Mouse (Mus musculus) lung, postnatal 0 days (tissue): ENCODE measurements around the gene Mcoln2. TPM values are rescaled to one million over a fixed set of nuclear protein-coding genes. Genes with fewer than 3 reads are reported as not detected.

Source experiments
- ATAC-seq: fragments of 200-750 bp; cut with Nextera tagmentation; 2 replicates; pipeline ENCODE4 v1.8.0; 2017; ENCODE audit warnings: moderate library complexity
- DNase-seq: peaks from one replicate; pipeline ENCODE4 v3.0.0-alpha.2; 2016; ENCODE audit warnings: low spot score
- H3K27ac ChIP-seq: fragments of 300-500 bp; sonication (generic); 2 replicates; pipeline ENCODE4 v1.5.1; 2014; ENCODE audit warnings: antibody characterized with exemption, mild to moderate bottlenecking, low read length, mixed read lengths
- H3K27me3 ChIP-seq: fragments of 300-500 bp; sonication (generic); replicated peaks from 2 replicates; pipeline ENCODE4 v1.6.1; 2014; ENCODE audit warnings: low read length, mixed read lengths; ENCODE audit not compliant: insufficient read depth
- H3K36me3 ChIP-seq: fragments of 300-500 bp; sonication (generic); 2 replicates; pipeline ENCODE4 v1.6.1; 2014; ENCODE audit warnings: low read length, mixed read lengths; ENCODE audit not compliant: insufficient read depth
- H3K4me1 ChIP-seq: fragments of 300-500 bp; sonication (generic); 2 replicates; pipeline ENCODE4 v1.6.1; 2014; ENCODE audit warnings: antibody characterized with exemption, low read depth, low read length, mixed read lengths; ENCODE audit not compliant: insufficient read depth
- H3K4me2 ChIP-seq: fragments of 300-500 bp; sonication (generic); replicated peaks from 2 replicates; pipeline ENCODE4 v1.6.1; 2014; ENCODE audit warnings: low read depth, mild to moderate bottlenecking, low read length, moderate library complexity, mixed read lengths
- H3K4me3 ChIP-seq: fragments of 300-500 bp; sonication (generic); 2 replicates; pipeline ENCODE4 v1.5.1; 2014; ENCODE audit warnings: low read depth, low read length
- H3K9ac ChIP-seq: fragments of 300-500 bp; sonication (generic); replicated peaks from 2 replicates; pipeline ENCODE4 v1.6.1; 2014; ENCODE audit warnings: low read depth, mild to moderate bottlenecking
- H3K9me3 ChIP-seq: fragments of 300-500 bp; sonication (generic); 2 replicates; pipeline ENCODE4 v1.6.1; 2016; ENCODE audit warnings: low read length, mixed read lengths
- CTCF ChIP-seq: IDR thresholded peaks from 2 replicates; pipeline ENCODE4 v1.5.1; 2016; ENCODE audit warnings: antibody characterized with exemption, mild to moderate bottlenecking
- EP300 ChIP-seq: IDR thresholded peaks from 2 replicates; pipeline ENCODE4 v1.6.1; 2016; ENCODE audit warnings: antibody characterized with exemption, mild to moderate bottlenecking, control low read depth
- WGBS: fragments of 180-500 bp; shearing (Covaris S2); extraction: QIAGEN DNeasy Blood & Tissue Kit; methylation state at CpG from one replicate; pipeline ENCODE4 v1.1.7; 2014; 5-methylcytosine and 5-hydroxymethylcytosine counted together
- polyA plus RNA-seq: library from polyadenylated mRNA; unstranded; fragments of >200 nt; fragmentation: Nextera tagmentation; extraction: Ambion mirVana; gene quantifications from 2 replicates; pipeline ENCODE4 v1.2.1, GENCODE M21; 2015

The Mcoln2 gene
- polyA plus RNA-seq, 1 experiment from 2014 or later = 0.25 TPM

GRCm38 (mm10) chr3:146177748-146178582, 28.3 kb downstream of the Mcoln2 start:
- DNase-seq (peak; percentile 90), ATAC-seq (peak; percentile 81)
- WGBS = 3% methylated on average over 16 of the region's 16 CpGs
- Histone ChIP-seq H3K9me3 (no peaks in the 10 kb centered on the region), H3K4me2 (peak overlapping the region; percentile 36), H3K4me1 (no peaks in the 10 kb centered on the region), H3K27ac (no peak overlapping the region), H3K27me3 (no peaks in the 10 kb centered on the region), H3K4me3 (no peak overlapping the region), H3K36me3 (no peaks in the 10 kb centered on the region), H3K9ac (no peak overlapping the region)
- peak; percentile 80 for TF ChIP-seq CTCF
- TF ChIP-seq EP300 = no peak; the same call in 1 of the 2 replicates

- no peak overlapping the region for H3K9ac ChIP-seq
- ATAC-seq = no peak
- no peaks in the 10 kb centered on the region for H3K9me3 ChIP-seq
- WGBS = 39% methylated on average over 2 of the region's 2 CpGs
- no peak overlapping the region for H3K27ac ChIP-seq
- no peaks in the 10 kb centered on the region for H3K4me1 ChIP-seq
- no peaks in the 10 kb centered on the region for H3K36me3 ChIP-seq
- DNase-seq = no peak
- H3K27me3 ChIP-seq = no peaks in the 10 kb centered on the region
- no peak overlapping the region for H3K4me2 ChIP-seq
- H3K4me3 ChIP-seq = no peak overlapping the region
- TF ChIP-seq EP300 (no peak), CTCF (no peak)
Measured at GRCm38 (mm10) chr3:146180341-146180740, 30.7 kb downstream of the Mcoln2 start.

- Histone ChIP-seq H3K4me1 (no peaks in the 10 kb centered on the region), H3K9me3 (no peaks in the 10 kb centered on the region), H3K27me3 (no peaks in the 10 kb centered on the region), H3K36me3 (no peaks in the 10 kb centered on the region), H3K4me2 (no peak overlapping the region), H3K27ac (no peak overlapping the region), H3K4me3 (no peak overlapping the region), H3K9ac (no peak overlapping the region)
- TF ChIP-seq EP300 (no peak), CTCF (peak; percentile 75)
- ATAC-seq (no peak), DNase-seq (peak; percentile 62)
- WGBS = 33% methylated on average over 3 of the region's 3 CpGs
Measured at GRCm38 (mm10) chr3:146180986-146181385, 31.4 kb downstream of the Mcoln2 start.

- ATAC-seq (peak; percentile 62), DNase-seq (peak; percentile 87)
- Histone ChIP-seq H3K27me3 (no peaks in the 10 kb centered on the region), H3K36me3 (no peaks in the 10 kb centered on the region), H3K9ac (no peak overlapping the region), H3K4me3 (no peak overlapping the region), H3K4me2 (no peak overlapping the region), H3K4me1 (no peaks in the 10 kb centered on the region), H3K9me3 (no peaks in the 10 kb centered on the region), H3K27ac (no peak overlapping the region)
- TF ChIP-seq EP300 (no peak), CTCF (peak; percentile 96)
- 18% methylated on average over 13 of the region's 13 CpGs for WGBS
Measured at GRCm38 (mm10) chr3:146184992-146185657, 35.5 kb downstream of the Mcoln2 start.

- H3K27me3 ChIP-seq = no peaks in the 10 kb centered on the region
- no peak overlapping the region for H3K27ac ChIP-seq
- H3K4me2 ChIP-seq = no peak overlapping the region
- H3K9me3 ChIP-seq = no peaks in the 10 kb centered on the region
- DNase-seq = no peak
- H3K9ac ChIP-seq = no peak overlapping the region
- TF ChIP-seq CTCF = no peak
- no peak for TF ChIP-seq EP300
- no peak for ATAC-seq
- no peaks in the 10 kb centered on the region for H3K36me3 ChIP-seq
- no peaks in the 10 kb centered on the region for H3K4me1 ChIP-seq
- no peak overlapping the region for H3K4me3 ChIP-seq
- 78% methylated on average over 10 of the region's 10 CpGs for WGBS
Measured at GRCm38 (mm10) chr3:146186033-146186432, 36.4 kb downstream of the Mcoln2 start.

- 72% methylated on average over 10 of the region's 10 CpGs for WGBS
- ATAC-seq = no peak
- Histone ChIP-seq H3K9ac (no peak overlapping the region), H3K4me3 (no peak overlapping the region), H3K27ac (no peak overlapping the region), H3K9me3 (no peaks in the 10 kb centered on the region), H3K4me2 (no peak overlapping the region), H3K27me3 (no peaks in the 10 kb centered on the region), H3K36me3 (no peaks in the 10 kb centered on the region), H3K4me1 (no peaks in the 10 kb centered on the region)
- DNase-seq = no peak
- peak; percentile 40 for TF ChIP-seq CTCF
- no peak for TF ChIP-seq EP300
Measured at GRCm38 (mm10) chr3:146189933-146190332, 40.3 kb downstream of the Mcoln2 start.
